Mouse (Mus musculus) CH12.LX (cell line): ENCODE measurements around the gene Glis1. TPM values are rescaled to one million over a fixed set of nuclear protein-coding genes. Genes with fewer than 3 reads are reported as not detected.

Experiments
- DNase-seq: peaks from one replicate; pipeline ENCODE4 v3.0.0-alpha.2; 2013; ENCODE audit errors: extremely low read depth
- H3K27ac ChIP-seq: 2 replicates; pipeline ENCODE4 v1.5.1; 2012; ENCODE audit warnings: low read depth, mild to moderate bottlenecking, control low read depth, moderate library complexity; ENCODE audit not compliant: insufficient read depth
- H3K27me3 ChIP-seq: replicated peaks from 2 replicates; pipeline ENCODE3; 2012; ENCODE audit warnings: inconsistent platforms
- H3K36me3 ChIP-seq, 2 experiments: replicated peaks in 1 of 2; 2 replicates each; pipeline versions ENCODE3 to v1.6.1; 2012; ENCODE audit warnings: inconsistent platforms in 1 of 2, low read length in 1 of 2, mild to moderate bottlenecking in 1 of 2, mixed read lengths in 1 of 2, moderate library complexity in 1 of 2; ENCODE audit not compliant: control insufficient read depth in 1 of 2, insufficient read depth in 1 of 2
- H3K4me1 ChIP-seq, 2 experiments: 2 replicates each; pipeline ENCODE4 v1.6.1; 2012; ENCODE audit warnings: inconsistent platforms in 1 of 2, moderate library complexity in 1 of 2; ENCODE audit not compliant: insufficient read depth in 2 of 2, control insufficient read depth in 1 of 2
- H3K4me2 ChIP-seq: 2 replicates; pipeline ENCODE4 v1.6.1; 2012; ENCODE audit warnings: low read depth, mild to moderate bottlenecking, control low read depth; ENCODE audit not compliant: poor library complexity, insufficient read depth, severe bottlenecking
- H3K4me3 ChIP-seq, 3 experiments: fragments of 150-350 bp in 1 of 3; sonication (generic) in 1 of 3; replicated peaks in 1 of 3; 2 replicates each; pipeline versions ENCODE3 to v1.5.1; 2011 to 2012; ENCODE audit warnings: low read depth in 2 of 3, low read length in 2 of 3, mild to moderate bottlenecking in 2 of 3, moderate library complexity in 2 of 3, control low read depth in 1 of 3, improper control_type of control experiment in 1 of 3, inconsistent platforms in 1 of 3, mixed read lengths in 1 of 3; ENCODE audit not compliant: poor library complexity in 1 of 3
- H3K79me2 ChIP-seq: replicated peaks from 2 replicates; pipeline ENCODE4 v1.6.1; 2012; ENCODE audit warnings: mild to moderate bottlenecking, moderate library complexity; ENCODE audit not compliant: control insufficient read depth, poor library complexity, insufficient read depth, severe bottlenecking; ENCODE audit errors: extremely low read depth
- H3K9ac ChIP-seq: 2 replicates; pipeline ENCODE4 v1.6.1; 2012; ENCODE audit warnings: low read depth, mild to moderate bottlenecking, control low read depth, moderate library complexity; ENCODE audit not compliant: insufficient read depth
- H3K9me3 ChIP-seq: replicated peaks from 2 replicates; pipeline ENCODE3; 2012; ENCODE audit warnings: low read length, inconsistent platforms, mixed read lengths
- CHD1 ChIP-seq: IDR thresholded peaks from 2 replicates; pipeline ENCODE4 v1.6.1; 2012; ENCODE audit warnings: low read depth, low read length, improper control_type of control experiment, inconsistent platforms
- CTCF ChIP-seq, 2 experiments: IDR thresholded peaks in 1 of 2; conservative IDR thresholded peaks in 1 of 2; 2 replicates each; pipeline ENCODE4 v1.5.1; 2011 to 2012; ENCODE audit warnings: low read depth in 2 of 2, low read length in 2 of 2, improper control_type of control experiment in 1 of 2, inconsistent platforms in 1 of 2, mild to moderate bottlenecking in 1 of 2, moderate library complexity in 1 of 2
- ELF1 ChIP-seq: IDR thresholded peaks from 2 replicates; pipeline ENCODE4 v1.6.1; 2014; ENCODE audit warnings: low read depth, mild to moderate bottlenecking, inconsistent platforms, low read length, improper control_type of control experiment
- EP300 ChIP-seq: IDR thresholded peaks from 2 replicates; pipeline ENCODE4 v1.6.1; 2011; ENCODE audit warnings: low read length, improper control_type of control experiment
- HCFC1 ChIP-seq: IDR thresholded peaks from 2 replicates; pipeline ENCODE4 v1.6.1; 2012; ENCODE audit warnings: low read depth, mild to moderate bottlenecking, inconsistent platforms, low read length, improper control_type of control experiment
- MEF2A ChIP-seq: IDR thresholded peaks from 2 replicates; pipeline ENCODE4 v1.6.1; 2014; ENCODE audit warnings: low read depth, mild to moderate bottlenecking, inconsistent platforms, low read length, improper control_type of control experiment, borderline replicate concordance
- MXI1 ChIP-seq: IDR thresholded peaks from 2 replicates; pipeline ENCODE4 v1.6.1; 2011; ENCODE audit warnings: mild to moderate bottlenecking, low read depth, low read length, improper control_type of control experiment
- NELFE ChIP-seq: IDR thresholded peaks from 2 replicates; pipeline ENCODE4 v1.6.1; 2011; ENCODE audit warnings: low read depth, low read length, improper control_type of control experiment
- NRF1 ChIP-seq: IDR thresholded peaks from 2 replicates; pipeline ENCODE4 v1.6.1; 2014; ENCODE audit warnings: low read depth, mild to moderate bottlenecking, inconsistent platforms, low read length, improper control_type of control experiment, moderate library complexity
- RAD21 ChIP-seq: IDR thresholded peaks from 2 replicates; pipeline ENCODE4 v1.6.1; 2011; ENCODE audit warnings: low read depth, mild to moderate bottlenecking, low read length, improper control_type of control experiment, moderate library complexity
- RCOR1 ChIP-seq: conservative IDR thresholded peaks from 2 replicates; pipeline ENCODE4 v1.6.1; 2012; ENCODE audit warnings: low read depth, mild to moderate bottlenecking, inconsistent platforms, low read length, improper control_type of control experiment
- TBP ChIP-seq: conservative IDR thresholded peaks from 2 replicates; pipeline ENCODE4 v1.6.1; 2011; ENCODE audit warnings: low read depth, low read length, improper control_type of control experiment
- UBTF ChIP-seq: IDR thresholded peaks from 2 replicates; pipeline ENCODE4 v1.6.1; 2012; ENCODE audit warnings: low read depth, mild to moderate bottlenecking, inconsistent platforms, low read length, improper control_type of control experiment, moderate library complexity
- USF2 ChIP-seq: conservative IDR thresholded peaks from 2 replicates; pipeline ENCODE4 v1.6.1; 2011; ENCODE audit warnings: low read depth, low read length, improper control_type of control experiment
- ZNF384 ChIP-seq: IDR thresholded peaks from 2 replicates; pipeline ENCODE4 v1.6.1; 2012; ENCODE audit warnings: low read depth, low read length, improper control_type of control experiment, inconsistent platforms
- dilution Hi-C: fragments of 300-500 bp; cut with MboI; formaldehyde crosslinking; loops from 2 replicates; pipeline ENCODE4 v1.14.3; 2020; ENCODE audit warnings: low sequenced_read_pairs; ENCODE audit not compliant: extremely low pct_unique_long_range_greater_than_20kb, extremely low pct_ligation_motif_present
- in situ Hi-C: fragments of 300-500 bp; cut with MboI; formaldehyde crosslinking; loops from 3 replicates; pipeline ENCODE4 v1.14.3; 2019; ENCODE audit warnings: low sequenced_read_pairs, low pct_ligation_motif_present, low pct_unique_long_range_greater_than_20kb, mixed read lengths
- polyA plus RNA-seq: library from polyadenylated mRNA; unstranded; fragments of >175 nt; gene quantifications from 2 replicates; pipeline ENCODE4 v1.2.1, GENCODE M21; 2012; ENCODE audit warnings: low read depth; ENCODE audit not compliant: insufficient read length
- total RNA-seq, 2 experiments: library from RNA; depleted of rRNA; stranded (reverse); fragments of 300-350 nt in 1 of 2; fragments of >200 nt in 1 of 2; gene quantifications; 2 replicates each; pipeline ENCODE4 v1.2.3; 2012 to 2014

The Glis1 gene
- total and polyA plus RNA-seq, 3 experiments, result 0.08 to 2.2 (median 0.17) TPM

- dilution Hi-C loops (no loop called here), in situ Hi-C loops (no loop called here)
- peaks cover 28% of the 10 kb centered on the region for H3K27me3 ChIP-seq
- H3K4me3 ChIP-seq, result peak overlapping the region in 2 of 3 experiments; percentile 32 to 46
- peak overlapping the region; percentile 87 for H3K4me2 ChIP-seq
- H3K79me2 ChIP-seq, result no peaks in the 10 kb centered on the region
- no peak overlapping the region for H3K27ac ChIP-seq
- no peak for DNase-seq
- H3K9ac ChIP-seq, result no peak overlapping the region
- TF ChIP-seq NELFE (no peak), MXI1 (no peak), CHD1 (no peak), ZNF384 (no peak), CTCF (conservative IDR thresholded peaks at IDR 0.05 in 1 of 2, IDR thresholded peaks at IDR 0.05 in 1 of 2; ENCODE audit: low read depth in 2 of 2, low read length in 2 of 2) (no peak), EP300 (no peak)
- peaks cover 0 to 4% of the 10 kb centered on the region in 2 experiments; a peak in 2 of 4 replicates for H3K4me1 ChIP-seq
- no peaks in the 10 kb centered on the region for H3K36me3 ChIP-seq
- peaks cover 5% of the 10 kb centered on the region for H3K9me3 ChIP-seq
Measured at GRCm38 (mm10) chr4:107433998-107434355, 414 bp upstream of the Glis1 start.

- peaks cover 5% of the 10 kb centered on the region for H3K9me3 ChIP-seq
- H3K4me2 ChIP-seq, result no peak overlapping the region
- H3K9ac ChIP-seq, result no peak overlapping the region
- peaks cover 28% of the 10 kb centered on the region for H3K27me3 ChIP-seq
- H3K79me2 ChIP-seq, result no peaks in the 10 kb centered on the region
- in situ Hi-C loops (no loop called here), dilution Hi-C loops (no loop called here)
- no peaks in the 10 kb centered on the region for H3K36me3 ChIP-seq
- peaks cover 0 to 4% of the 10 kb centered on the region in 2 experiments; a peak in 2 of 4 replicates for H3K4me1 ChIP-seq
- DNase-seq, result no peak
- no peak overlapping the region for H3K27ac ChIP-seq
- TF ChIP-seq RCOR1 (no peak), ELF1 (no peak), USF2 (no peak), ZNF384 (no peak), TBP (no peak), RAD21 (no peak), UBTF (no peak), HCFC1 (no peak), EP300 (no peak), NRF1 (no peak), MEF2A (no peak)
- H3K4me3 ChIP-seq, result no peak overlapping the region
Measured at GRCm38 (mm10) chr4:107435238-107435946, 1.0 kb downstream of the Glis1 start.
